26 mouse cellular contexts compared by ENCODE assay signal in the genomic region with DNA sequence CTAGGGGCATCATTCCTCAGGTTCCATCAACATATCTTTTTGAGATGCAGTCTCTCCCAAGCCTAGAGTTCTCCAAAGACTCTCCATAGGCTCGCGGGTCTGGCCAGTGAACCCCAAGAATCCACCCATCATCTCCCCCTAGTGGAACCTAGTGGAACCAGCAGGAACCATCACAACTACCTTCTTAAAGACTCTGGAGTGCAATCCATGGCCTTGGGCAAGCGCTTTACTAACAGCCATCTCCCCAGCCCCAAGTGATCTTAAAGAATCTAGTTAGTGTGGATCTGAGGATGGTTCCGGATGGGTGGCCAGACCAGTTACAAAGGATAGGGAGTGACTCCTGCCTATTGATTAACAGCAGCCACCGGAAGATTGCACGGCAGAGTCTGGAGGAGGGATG.
DNase-seq lines count a peak whose midpoint lies in the region; ATAC-seq and TF ChIP-seq lines count a peak whose summit lies in the region.
"Had no signal": no experiment of that assay in that cellular context is flagged by ENCODE, and none has a peak within 500 bp of the region (broad histone marks: within the 10 kb centered on the region; RNA-seq: fewer than 3 reads in every experiment).

No protein-coding gene starts in this region.

- peak; percentile 8 for DNase-seq in kidney, adult 9 months
- no peak for DNase-seq in kidney, adult 18-20 months
- DNase-seq in lung, embryonic 14.5 days, result peak; percentile 12
- DNase-seq in lung, postnatal 10 days, result no peak
- peak; percentile 35 for DNase-seq in ES-E14 (ENCODE audit: low read depth, low spot score)
- no peak for DNase-seq in stomach, postnatal 0 days (ENCODE audit: low spot score)
- no peak for DNase-seq in cerebellum, adult 18-20 months
- DNase-seq: adrenal gland, adult 2 months; B cell, adult 2 months; cerebellum, adult 9-10 months; gastrocnemius, postnatal 14 days; heart, adult 18-20 months; heart, postnatal 10 days; kidney, adult 8-10 months; lung, adult 2 months; lung, postnatal 36 days; midbrain, embryonic 14.5 days; thymus, postnatal 25 days had no signal

- in situ Hi-C loops in ES-E14 (cut with MboI; ENCODE audit: low sequenced_read_pairs in 2 of 2, unreplicated experiment in 2 of 2), result loop anchor here in 1 of 2 experiments (25.0 kb wide), 1 partner anchor 612 kb away; no protein-coding TSS in a partner anchor

- no peak overlapping the region for H3K4me2 ChIP-seq in lung, embryonic 14.5 days
- no peak overlapping the region for H3K4me2 ChIP-seq in stomach, postnatal 0 days (replicated peaks; ENCODE audit: low read depth)
- H3K4me2 ChIP-seq: embryonic facial prominence, embryonic 15.5 days; heart, embryonic 12.5 days; neural tube, embryonic 13.5 days had no signal

- H3K9ac ChIP-seq in lung, embryonic 14.5 days, result no peak overlapping the region
- H3K9ac ChIP-seq in ES-E14 (ENCODE audit: insufficient read depth, low read depth, low read length, poor library complexity, severe bottlenecking), result no peak overlapping the region
- no peak overlapping the region for H3K9ac ChIP-seq in stomach, postnatal 0 days (ENCODE audit: low read length)
- H3K9ac ChIP-seq: embryonic facial prominence, embryonic 15.5 days; heart, embryonic 12.5 days; neural tube, embryonic 13.5 days had no signal

- H3K27me3 ChIP-seq in lung, embryonic 14.5 days (ENCODE audit: insufficient read depth, low read length), result no peaks in the 10 kb centered on the region
- no peaks in the 10 kb centered on the region for H3K27me3 ChIP-seq in stomach, postnatal 0 days (ENCODE audit: control insufficient read depth, insufficient read depth, low read length)
- H3K27me3 ChIP-seq: embryonic facial prominence, embryonic 15.5 days; neural tube, embryonic 13.5 days had no signal

- no peak for ATAC-seq in lung, embryonic 14.5 days (ENCODE audit: insufficient read depth)
- ATAC-seq in stomach, postnatal 0 days (ENCODE audit: low FRiP score, low TSS enrichment), result no peak
- ATAC-seq: forebrain, embryonic 16.5 days had no signal

- H3K4me3 ChIP-seq in lung, embryonic 14.5 days (ENCODE audit: low read depth, low read length), result no peak overlapping the region
- no peak overlapping the region for H3K4me3 ChIP-seq in ES-E14 (ENCODE audit: insufficient read depth in 1 of 2, low read depth in 1 of 2, low read length in 2 of 2, poor library complexity in 1 of 2, severe bottlenecking in 1 of 2)
- H3K4me3 ChIP-seq in stomach, postnatal 0 days (ENCODE audit: low read depth, low read length), result no peak overlapping the region
- H3K4me3 ChIP-seq: embryonic facial prominence, embryonic 15.5 days; heart, embryonic 12.5 days; hindbrain, embryonic 10.5 days; limb, embryonic 10.5 days; megakaryocyte, embryonic 14.5 days; myocyte; neural tube, embryonic 13.5 days had no signal

- 82% methylated on average over 6 of the region's 6 CpGs for WGBS in lung, embryonic 14.5 days
- WGBS in stomach, postnatal 0 days, result 84% methylated on average over 6 of the region's 6 CpGs

- H3K9me3 ChIP-seq in lung, embryonic 14.5 days (ENCODE audit: low read depth, low read length), result no peaks in the 10 kb centered on the region
- no peaks in the 10 kb centered on the region for H3K9me3 ChIP-seq in ES-E14 (ENCODE audit: control insufficient read depth, insufficient read depth, low read depth, low read length)
- no peaks in the 10 kb centered on the region for H3K9me3 ChIP-seq in stomach, postnatal 0 days (ENCODE audit: control insufficient read depth, low read length)
- H3K9me3 ChIP-seq: embryonic facial prominence, embryonic 15.5 days; heart, embryonic 12.5 days; hindbrain, embryonic 10.5 days; limb, embryonic 10.5 days; megakaryocyte, embryonic 14.5 days; neural tube, embryonic 13.5 days had no signal

- H3K4me1 ChIP-seq in lung, embryonic 14.5 days (ENCODE audit: insufficient read depth), result peaks cover 5% of the 10 kb centered on the region; the same call in 1 of the 2 replicates
- peaks cover 0 to 4% of the 10 kb centered on the region in 2 experiments; a peak in 1 of 4 replicates for H3K4me1 ChIP-seq in ES-E14 (ENCODE audit: control insufficient read depth in 2 of 2, insufficient read depth in 2 of 2, low read length in 2 of 2, poor library complexity in 1 of 2)
- no peaks in the 10 kb centered on the region for H3K4me1 ChIP-seq in stomach, postnatal 0 days (replicated peaks; ENCODE audit: control insufficient read depth, insufficient read depth)
- H3K4me1 ChIP-seq: embryonic facial prominence, embryonic 15.5 days; megakaryocyte, embryonic 14.5 days had no signal

- no peak overlapping the region for H3K27ac ChIP-seq in lung, embryonic 14.5 days (ENCODE audit: low read depth)
- no peak overlapping the region for H3K27ac ChIP-seq in ES-E14 (ENCODE audit: insufficient read depth, low read depth, low read length, poor library complexity, severe bottlenecking)
- H3K27ac ChIP-seq in stomach, postnatal 0 days (replicated peaks), result no peak overlapping the region
- H3K27ac ChIP-seq: embryonic facial prominence, embryonic 15.5 days; hindbrain, embryonic 10.5 days; limb, embryonic 10.5 days; neural tube, embryonic 13.5 days had no signal

- TF ChIP-seq CTCF in lung, embryonic 14.5 days (IDR thresholded peaks at IDR 0.05; ENCODE audit: low read depth), result peak; percentile 36
- TF ChIP-seq CTCF in stomach, postnatal 0 days (IDR thresholded peaks at IDR 0.05; ENCODE audit: low read depth), result peak; percentile 18; the same call in 1 of the 2 replicates

- H3K36me3 ChIP-seq in lung, embryonic 14.5 days (ENCODE audit: insufficient read depth), result no peaks in the 10 kb centered on the region
- H3K36me3 ChIP-seq in ES-E14 (ENCODE audit: control insufficient read depth, insufficient read depth, low read length, poor library complexity, severe bottlenecking), result no peaks in the 10 kb centered on the region
- H3K36me3 ChIP-seq in stomach, postnatal 0 days (ENCODE audit: control insufficient read depth, insufficient read depth, low read length), result no peaks in the 10 kb centered on the region
- H3K36me3 ChIP-seq: embryonic facial prominence, embryonic 15.5 days; heart, embryonic 12.5 days; hindbrain, embryonic 10.5 days; limb, embryonic 10.5 days; neural tube, embryonic 13.5 days had no signal

- no peak for TF ChIP-seq EP300 in stomach, postnatal 0 days (optimal IDR thresholded peaks at IDR 0.05)

TF ChIP-seq in ES-E14, 5 proteins besides CTCF, POLR2A, EP300 and RAD21:
- peak; percentile 76 for TF ChIP-seq ZC3H11A (IDR thresholded peaks at IDR 0.05; ENCODE audit: borderline replicate concordance, low read depth, low read length)
- no peak for TF ChIP-seq MAFK (IDR thresholded peaks at IDR 0.05; ENCODE audit: insufficient read depth, low read depth, low read length)
- no peak for TF ChIP-seq HCFC1 (IDR thresholded peaks at IDR 0.05; ENCODE audit: borderline replicate concordance, insufficient read depth, low read length)
- TF ChIP-seq ZNF384 (IDR thresholded peaks at IDR 0.05; ENCODE audit: low read depth, low read length), result no peak
- no peak for TF ChIP-seq CHD2 (IDR thresholded peaks at IDR 0.05; ENCODE audit: low read depth, low read length)

Comparison
In these comparisons a context has a peak if more than half of its experiments do, and no peak if none do; other contexts are left out.
1. DNase-seq: peak in kidney, adult 9 months (single experiment), lung, embryonic 14.5 days (single experiment) and ES-E14 (single experiment); none in kidney, adult 18-20 months (single experiment), lung, postnatal 10 days (single experiment), stomach, postnatal 0 days (single experiment) and cerebellum, adult 18-20 months (0 of 2).